Mouse (Mus musculus): ENCODE measurements around the gene Ptprt. TPM values are rescaled to one million over a fixed set of nuclear protein-coding genes. Genes with fewer than 3 reads are reported as not detected.
"Not testable (repeated sequence)": the region's sequence is repeated elsewhere in the genome, so short reads cannot be mapped to it uniquely, and the experiment has no call there.

The Ptprt gene
- total and polyA plus RNA-seq, 2 experiments from 2014 or later, result 15.7 to 68.3 TPM

- TF ChIP-seq CTCF (IDR thresholded peaks at IDR 0.05; ENCODE audit: low read depth), result no peak
- Histone ChIP-seq H3K36me3 (ENCODE audit: insufficient read depth, low read length) (no peaks in the 10 kb centered on the region), H3K27ac (no peak overlapping the region), H3K9ac (replicated peaks; ENCODE audit: low read length) (no peak overlapping the region), H3K4me1 (ENCODE audit: insufficient read depth, low read length) (no peaks in the 10 kb centered on the region), H3K27me3 (ENCODE audit: insufficient read depth, low read length) (no peaks in the 10 kb centered on the region), H3K4me2 (ENCODE audit: low read depth, low read length) (no peak overlapping the region), H3K4me3 (ENCODE audit: low read length) (no peak overlapping the region), H3K9me3 (ENCODE audit: low read length) (no peaks in the 10 kb centered on the region)
- ATAC-seq, result no peak
- no peak for DNase-seq (ENCODE audit: low spot score)
- WGBS, result 84% methylated on average over 3 of the region's 3 CpGs
Observed at GRCm38 (mm10) chr2:162141845-162142411, 519.0 kb downstream of the Ptprt start.

GRCm38 (mm10) chr2:162136176-162136575, 524.8 kb downstream of the Ptprt start:
- DNase-seq (ENCODE audit: low spot score); H3K4me2 ChIP-seq (ENCODE audit: low read depth, low read length); H3K4me1 ChIP-seq (ENCODE audit: insufficient read depth, low read length); H3K27me3 ChIP-seq (ENCODE audit: insufficient read depth, low read length); H3K9me3 ChIP-seq (ENCODE audit: low read length); H3K9ac ChIP-seq (replicated peaks; ENCODE audit: low read length); H3K4me3 ChIP-seq (ENCODE audit: low read length); ATAC-seq; H3K36me3 ChIP-seq (ENCODE audit: insufficient read depth, low read length); H3K27ac ChIP-seq: not testable (repeated sequence)
- WGBS, result 84% methylated on average over 3 of the region's 3 CpGs

- Histone ChIP-seq H3K27ac (peak overlapping the region; percentile 49; the same call in 1 of the 2 replicates), H3K36me3 (ENCODE audit: insufficient read depth, low read length) (no peaks in the 10 kb centered on the region), H3K4me2 (ENCODE audit: low read depth, low read length) (no peak overlapping the region), H3K27me3 (ENCODE audit: insufficient read depth, low read length) (no peaks in the 10 kb centered on the region), H3K4me1 (ENCODE audit: insufficient read depth, low read length) (no peaks in the 10 kb centered on the region), H3K4me3 (ENCODE audit: low read length) (no peak overlapping the region), H3K9ac (replicated peaks; ENCODE audit: low read length) (no peak overlapping the region), H3K9me3 (ENCODE audit: low read length) (no peaks in the 10 kb centered on the region)
- 35% methylated on average over 4 of the region's 4 CpGs for WGBS
- TF ChIP-seq CTCF (IDR thresholded peaks at IDR 0.05; ENCODE audit: low read depth), result no peak
- DNase-seq (ENCODE audit: low spot score) (peak; percentile 57), ATAC-seq (peak; percentile 79)
Observed at GRCm38 (mm10) chr2:162131607-162132304, 529.2 kb downstream of the Ptprt start.

- H3K4me3 ChIP-seq (ENCODE audit: low read length), result no peak overlapping the region
- 90% methylated on average over 1 of the region's 1 CpGs for WGBS
- H3K36me3 ChIP-seq (ENCODE audit: insufficient read depth, low read length), result no peaks in the 10 kb centered on the region
- no peaks in the 10 kb centered on the region for H3K9me3 ChIP-seq (ENCODE audit: low read length)
- H3K27ac ChIP-seq, result no peak overlapping the region
- DNase-seq (ENCODE audit: low spot score) (no peak), ATAC-seq (no peak)
- no peaks in the 10 kb centered on the region for H3K27me3 ChIP-seq (ENCODE audit: insufficient read depth, low read length)
- TF ChIP-seq CTCF (IDR thresholded peaks at IDR 0.05; ENCODE audit: low read depth), result no peak
- no peaks in the 10 kb centered on the region for H3K4me1 ChIP-seq (ENCODE audit: insufficient read depth, low read length)
- H3K4me2 ChIP-seq (ENCODE audit: low read depth, low read length), result no peak overlapping the region
- H3K9ac ChIP-seq (replicated peaks; ENCODE audit: low read length), result no peak overlapping the region
Observed at GRCm38 (mm10) chr2:162129896-162130295, 531.1 kb downstream of the Ptprt start.

- Histone ChIP-seq H3K36me3 (ENCODE audit: insufficient read depth, low read length) (no peaks in the 10 kb centered on the region), H3K4me2 (ENCODE audit: low read depth, low read length) (no peak overlapping the region), H3K4me3 (ENCODE audit: low read length) (no peak overlapping the region), H3K9me3 (ENCODE audit: low read length) (no peaks in the 10 kb centered on the region), H3K9ac (replicated peaks; ENCODE audit: low read length) (no peak overlapping the region), H3K27me3 (ENCODE audit: insufficient read depth, low read length) (no peaks in the 10 kb centered on the region), H3K4me1 (ENCODE audit: insufficient read depth, low read length) (no peaks in the 10 kb centered on the region), H3K27ac (no peak overlapping the region)
- no peak for ATAC-seq
- WGBS, result 79% methylated on average over 2 of the region's 2 CpGs
- TF ChIP-seq CTCF (IDR thresholded peaks at IDR 0.05; ENCODE audit: low read depth), result no peak
- DNase-seq (ENCODE audit: low spot score), result no peak
Observed at GRCm38 (mm10) chr2:162118041-162118440, 542.9 kb downstream of the Ptprt start.

GRCm38 (mm10) chr2:162082391-162082790, 578.6 kb downstream of the Ptprt start:
- no peak overlapping the region for H3K9ac ChIP-seq (replicated peaks; ENCODE audit: low read length)
- DNase-seq (ENCODE audit: low spot score), result no peak

More at GRCm38 (mm10) chr2:162082391-162082790, 578.6 kb downstream of the Ptprt start:
- no peak for TF ChIP-seq CTCF (IDR thresholded peaks at IDR 0.05; ENCODE audit: low read depth)
- Histone ChIP-seq H3K4me3 (ENCODE audit: low read length) (no peak overlapping the region), H3K27me3 (ENCODE audit: insufficient read depth, low read length) (no peaks in the 10 kb centered on the region), H3K4me1 (ENCODE audit: insufficient read depth, low read length) (peaks cover 5% of the 10 kb centered on the region; the same call in 1 of the 2 replicates), H3K9me3 (ENCODE audit: low read length) (no peaks in the 10 kb centered on the region), H3K27ac (no peak overlapping the region), H3K36me3 (ENCODE audit: insufficient read depth, low read length) (no peaks in the 10 kb centered on the region), H3K4me2 (ENCODE audit: low read depth, low read length) (no peak overlapping the region)
- no peak for ATAC-seq
- 85% methylated on average over 3 of the region's 3 CpGs for WGBS
